Mouse (Mus musculus): ENCODE measurements at regions not wholly inside any gene's neighbourhood (a gene's known extent, or its start where the extent isn't known, plus 50 kb on each side); places are given as distances from the start of the nearest gene placed in this dataset.

DNA sequence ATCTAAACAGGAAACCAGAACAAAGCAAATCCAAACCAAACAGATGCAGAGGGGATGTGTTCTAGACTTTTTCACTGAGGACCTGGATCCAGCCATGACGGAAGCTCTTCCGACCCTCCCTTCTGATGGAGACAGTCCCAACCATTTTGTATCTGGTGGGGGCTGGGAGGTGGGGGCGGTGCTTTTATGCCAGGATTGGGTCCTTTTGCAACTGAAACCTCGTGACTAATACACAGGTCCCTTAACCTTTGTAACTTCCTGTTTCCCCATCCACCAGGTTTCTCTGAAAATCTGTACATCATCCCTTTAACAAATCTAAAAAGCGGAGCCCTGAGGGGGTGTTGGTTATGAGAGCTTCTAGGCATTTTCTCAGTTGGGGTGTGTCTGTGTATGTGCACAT, 130.9 kb downstream of the 2410131K14Rik start:
- no peak for ATAC-seq (replicated peaks; ENCODE audit: low FRiP score, low TSS enrichment, poor library complexity, severe bottlenecking)

DNA sequence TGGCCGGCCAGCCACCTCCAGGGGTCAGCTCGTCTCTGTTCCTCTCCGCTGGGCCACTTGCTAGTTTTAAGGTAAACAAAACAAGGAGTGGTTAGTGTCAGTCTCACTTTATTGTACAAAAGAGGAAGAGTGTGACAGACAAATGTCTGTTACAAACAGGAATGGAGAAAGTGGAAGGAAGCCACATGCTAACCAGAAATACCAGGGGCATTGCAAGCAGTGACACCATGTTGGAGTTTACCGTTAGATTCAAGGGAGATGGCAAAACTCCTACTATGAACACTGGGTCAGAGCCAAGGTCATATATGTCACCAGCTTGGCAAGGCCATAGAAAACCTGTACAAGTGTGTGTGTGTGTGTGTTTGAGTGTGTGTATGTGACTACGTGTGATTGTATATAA, 131.5 kb downstream of the 2410131K14Rik start:
- ATAC-seq (replicated peaks; ENCODE audit: low FRiP score, low TSS enrichment, poor library complexity, severe bottlenecking) = no peak

DNA sequence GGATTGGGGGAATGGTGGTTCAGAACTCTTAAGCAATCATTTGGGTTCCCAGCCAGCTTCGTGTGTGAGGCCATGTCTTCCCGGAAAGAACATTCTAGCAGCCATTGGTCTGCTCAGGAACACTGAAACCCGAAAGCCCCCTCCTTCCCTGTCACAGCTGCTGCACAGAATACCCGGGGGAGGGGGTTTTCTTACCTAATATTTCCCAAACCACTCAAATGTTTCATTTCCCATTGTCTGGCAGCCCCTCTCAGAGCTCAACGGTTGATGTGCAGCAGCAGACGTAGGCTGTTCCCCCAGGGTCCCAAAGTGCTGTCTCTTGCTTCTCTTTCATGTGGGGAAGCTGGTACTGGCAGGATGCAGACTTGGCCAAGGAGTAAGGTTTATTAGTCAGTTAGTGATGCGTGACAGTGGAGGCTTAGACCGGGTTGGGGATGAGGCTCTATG, 132.4 kb downstream of the 2410131K14Rik start:
- no peak for ATAC-seq (replicated peaks; ENCODE audit: low FRiP score, low TSS enrichment, poor library complexity, severe bottlenecking)

DNA sequence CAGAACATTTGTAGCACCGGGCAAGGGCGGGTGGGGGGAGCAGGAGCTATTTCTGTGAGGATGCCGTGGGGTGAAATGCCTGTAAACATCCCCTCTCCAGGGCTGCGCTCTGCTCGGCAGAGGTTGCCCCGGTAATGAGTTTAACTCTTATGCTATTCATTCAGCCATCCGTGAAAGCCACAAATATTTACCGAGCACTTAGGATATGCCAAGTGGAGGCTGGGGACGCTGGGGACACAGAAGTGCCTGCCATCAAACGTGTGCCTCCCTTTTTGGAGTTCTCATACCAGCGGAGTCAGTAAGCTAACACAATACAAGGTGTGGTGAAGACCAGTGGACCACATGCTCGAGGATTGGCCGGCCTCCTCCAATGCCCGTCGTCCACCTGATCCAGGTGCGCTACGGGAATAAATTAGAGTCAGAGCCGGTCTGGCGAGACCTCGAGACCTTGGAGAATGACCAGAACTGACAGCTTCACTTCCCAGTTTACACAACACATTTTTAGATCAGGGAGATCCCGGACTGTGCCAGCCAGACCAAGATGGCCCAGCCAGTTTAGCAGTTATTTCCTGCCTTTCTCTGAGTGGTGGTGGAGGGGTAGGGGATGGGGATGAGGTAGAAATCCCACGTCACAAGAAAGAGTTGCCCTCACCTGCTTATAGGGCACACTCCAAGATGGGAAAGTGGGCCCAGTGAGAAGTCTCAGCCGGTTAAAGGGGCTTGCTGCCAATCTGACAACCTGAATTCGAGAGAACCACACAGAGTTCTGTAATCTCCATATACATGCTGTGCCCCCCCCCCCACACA, 134.4 kb downstream of the 2410131K14Rik start:
- ATAC-seq (replicated peaks; ENCODE audit: low FRiP score, low TSS enrichment, poor library complexity, severe bottlenecking) = no peak

DNA sequence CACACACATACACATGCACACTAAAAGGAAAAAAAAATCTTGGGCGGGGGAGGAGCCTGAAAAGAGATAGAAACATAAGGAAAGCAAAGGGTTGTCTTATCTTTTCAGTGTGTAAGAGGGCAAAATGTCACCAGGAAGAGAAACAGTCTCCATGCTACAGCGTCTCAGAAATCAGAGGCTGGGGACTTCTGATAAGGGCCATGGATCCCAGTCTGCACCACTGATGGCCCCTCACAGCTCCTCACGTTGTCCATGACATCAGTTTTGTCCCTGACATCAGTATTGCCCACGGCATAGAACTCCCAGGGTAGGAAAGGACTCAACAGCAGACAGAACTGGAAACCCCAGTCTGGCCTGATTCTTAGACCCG, 135.0 kb downstream of the 2410131K14Rik start:
- ATAC-seq (replicated peaks; ENCODE audit: low FRiP score, low TSS enrichment, poor library complexity, severe bottlenecking) = peak; percentile 49

DNA sequence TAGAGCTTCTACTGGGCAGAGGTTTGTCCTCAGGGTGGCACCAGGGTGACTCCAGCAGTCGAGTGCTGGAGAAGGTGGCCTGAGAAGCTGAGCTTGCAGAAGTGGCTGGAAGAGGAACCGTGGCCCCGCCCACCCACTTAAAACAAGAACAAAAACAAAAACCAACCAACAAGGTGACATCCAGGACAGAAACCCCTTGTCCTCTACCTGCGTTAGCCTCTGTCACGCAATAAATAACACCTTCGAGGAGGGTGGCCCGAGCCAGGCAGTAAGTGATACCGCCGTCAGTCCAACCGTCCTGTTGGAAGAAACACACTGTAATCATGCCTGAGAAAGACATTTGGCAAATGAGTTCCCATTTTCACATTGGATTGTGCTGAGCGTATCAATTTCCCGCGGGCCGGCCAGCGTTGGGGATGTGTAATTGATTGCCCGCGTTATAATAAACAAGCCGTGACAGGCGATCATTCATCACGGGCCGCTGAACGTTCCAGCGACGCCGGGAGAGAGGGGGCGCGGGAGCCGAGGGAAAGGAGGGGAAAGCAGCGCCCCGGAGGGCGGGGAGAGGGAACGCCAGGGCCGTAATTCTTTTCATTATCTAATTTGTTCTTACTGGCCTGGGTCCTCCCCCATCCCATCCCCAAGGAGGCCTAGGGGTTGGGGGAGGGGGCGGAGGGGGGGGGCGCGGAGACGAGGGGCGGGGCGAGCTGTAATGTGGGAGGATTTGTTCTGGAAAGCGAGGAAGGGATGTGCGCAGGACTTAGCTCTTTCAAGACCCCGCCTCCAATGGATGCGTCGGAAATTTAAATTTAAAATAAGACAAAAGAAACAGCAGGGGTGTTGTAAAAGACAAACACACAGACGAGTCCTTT, 135.6 kb downstream of the 2410131K14Rik start:
- ATAC-seq (replicated peaks; ENCODE audit: low FRiP score, low TSS enrichment, poor library complexity, severe bottlenecking) = peak; percentile 54

DNA sequence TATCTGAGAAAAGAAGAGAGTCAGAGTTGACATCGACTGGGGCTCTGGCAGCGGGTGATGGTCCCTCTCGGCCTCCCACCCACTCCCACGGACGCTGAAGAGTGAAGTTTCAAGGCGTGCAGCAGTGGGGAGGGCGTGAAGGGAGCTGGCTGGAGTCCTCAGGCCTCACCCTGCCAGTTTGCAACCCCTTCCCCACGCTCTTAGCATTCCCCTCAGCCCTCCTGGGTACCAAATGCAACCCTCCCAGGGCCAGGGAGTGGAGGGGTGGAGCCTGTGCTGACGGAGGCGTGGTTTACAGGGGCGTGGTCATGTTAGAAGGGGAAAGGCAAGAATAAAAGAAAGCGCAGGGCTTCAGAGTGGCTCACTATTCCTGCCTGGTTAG, 136.3 kb downstream of the 2410131K14Rik start:
- ATAC-seq (replicated peaks; ENCODE audit: low FRiP score, low TSS enrichment, poor library complexity, severe bottlenecking) = peak; percentile 76

DNA sequence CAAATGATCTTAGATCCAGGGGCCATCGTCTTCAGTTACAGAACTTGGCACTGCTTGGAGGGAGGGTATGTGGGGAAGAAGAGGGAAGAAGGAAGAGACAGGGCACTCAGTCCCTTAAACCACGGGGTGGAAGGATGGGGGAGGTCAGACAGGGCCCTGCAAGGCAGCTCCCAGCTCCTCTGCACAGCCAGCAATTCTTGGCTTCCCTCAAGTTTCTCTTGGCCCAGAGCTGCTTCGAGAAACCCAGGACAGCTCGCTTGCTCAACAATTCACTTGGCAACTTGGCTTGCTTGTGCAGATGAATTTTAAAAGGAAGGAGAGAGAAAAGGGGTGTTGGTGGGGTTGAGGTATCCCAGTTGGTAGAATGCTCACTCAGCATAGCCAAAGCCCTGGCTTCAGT, 141.1 kb downstream of the 2410131K14Rik start:
- no peak for ATAC-seq (replicated peaks; ENCODE audit: low FRiP score, low TSS enrichment, poor library complexity, severe bottlenecking)

DNA sequence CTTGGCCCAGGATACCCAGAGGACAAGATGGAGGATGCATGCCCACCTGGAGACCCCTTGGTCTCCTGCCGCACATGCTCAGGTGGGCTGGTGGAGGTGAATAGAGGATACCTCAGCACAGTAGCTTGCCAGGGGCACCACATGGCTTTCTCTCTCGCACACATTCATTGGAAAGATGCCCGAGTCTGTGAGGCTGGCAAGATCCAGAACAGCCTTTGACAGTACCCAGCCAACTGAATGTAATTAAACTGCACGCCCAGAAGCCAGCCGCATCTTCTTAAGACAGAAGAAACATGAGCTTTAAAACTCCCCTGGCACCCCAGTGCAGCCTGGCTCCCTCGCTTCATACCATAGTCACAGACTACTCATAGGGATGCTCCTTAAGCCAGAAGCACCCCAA, 143.4 kb downstream of the 2410131K14Rik start:
- no peak for ATAC-seq (replicated peaks; ENCODE audit: low FRiP score, low TSS enrichment, poor library complexity, severe bottlenecking)

DNA sequence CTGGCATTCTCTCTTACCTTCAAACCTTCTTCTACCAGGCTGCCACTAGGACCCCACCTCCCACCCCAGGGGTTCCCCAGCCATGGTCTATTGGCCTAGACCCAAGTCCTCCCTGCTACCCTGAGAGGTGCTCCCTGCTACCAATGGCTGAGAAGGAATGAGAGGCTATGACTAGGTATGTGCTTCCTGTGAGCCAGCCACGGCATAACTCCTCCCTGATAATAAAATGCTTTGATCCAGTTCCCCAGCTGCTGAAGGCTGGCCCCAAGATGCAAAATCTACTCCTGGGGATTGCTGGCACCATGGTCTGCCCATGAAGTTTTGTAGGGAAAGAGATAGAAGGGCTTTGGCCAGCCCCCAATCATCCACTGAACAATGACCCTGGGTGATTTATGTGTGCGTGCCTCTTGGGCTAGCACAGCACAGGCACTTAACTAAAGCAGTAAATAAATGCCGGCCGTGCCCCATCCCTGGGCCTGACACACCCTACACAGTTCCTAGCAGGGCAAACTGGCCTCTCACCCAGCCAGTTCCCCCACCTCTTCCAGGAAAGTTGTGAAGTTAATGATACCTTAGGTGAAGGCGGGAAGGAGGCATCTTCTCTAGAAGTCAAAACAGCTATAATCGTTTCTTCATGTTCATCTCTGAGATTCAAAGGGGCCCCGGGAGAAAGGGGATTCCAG, 145.8 kb downstream of the 2410131K14Rik start:
- no peak for ATAC-seq (replicated peaks; ENCODE audit: low FRiP score, low TSS enrichment, poor library complexity, severe bottlenecking)

DNA sequence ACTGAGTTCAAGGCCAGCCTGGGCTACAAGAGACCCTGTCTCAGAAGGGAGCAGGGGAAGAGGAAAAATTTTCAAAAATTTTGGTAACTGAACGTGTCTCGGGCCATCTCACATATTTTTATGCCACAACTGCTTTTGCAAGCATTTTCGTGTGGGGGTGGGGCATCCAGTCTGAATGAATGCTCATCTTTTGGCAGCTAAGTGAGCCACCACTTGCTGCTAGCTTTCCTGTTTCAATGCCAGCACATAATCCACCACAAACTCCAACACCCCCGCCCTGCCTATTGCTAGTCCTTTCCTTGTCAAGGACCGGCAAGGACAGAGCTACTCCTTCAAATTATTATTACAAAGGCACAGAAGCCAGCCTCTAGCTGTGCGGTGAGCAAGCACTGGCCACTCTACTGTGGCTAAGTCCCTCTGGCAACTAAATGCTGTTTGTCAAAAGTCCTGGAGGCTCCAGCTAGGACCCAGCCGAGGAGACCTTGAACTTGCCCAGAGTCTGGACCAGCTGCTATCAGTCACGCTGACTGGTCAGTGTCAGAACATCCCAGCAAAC, 148.0 kb downstream of the 2410131K14Rik start:
- ATAC-seq (replicated peaks; ENCODE audit: low FRiP score, low TSS enrichment, poor library complexity, severe bottlenecking) = no peak

DNA sequence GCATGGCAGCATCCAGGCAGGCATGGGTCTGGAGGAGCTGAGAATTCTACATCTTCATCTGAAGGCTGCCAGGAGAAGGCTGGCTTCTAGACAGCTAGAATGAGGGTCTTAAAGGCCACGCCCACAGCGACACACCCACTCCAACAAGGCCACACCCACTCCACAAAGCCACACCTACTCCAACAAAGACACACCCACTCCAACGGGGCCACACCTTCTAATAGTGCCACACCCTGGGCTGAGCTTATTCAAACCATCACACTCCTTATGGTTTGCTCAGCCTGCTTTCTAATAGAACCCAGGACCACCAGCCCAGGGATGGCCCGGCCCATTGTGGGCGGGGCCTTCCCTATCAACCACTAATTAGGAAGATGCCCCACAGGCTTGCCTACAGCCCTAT, 149.0 kb downstream of the 2410131K14Rik start:
- ATAC-seq (replicated peaks; ENCODE audit: low FRiP score, low TSS enrichment, poor library complexity, severe bottlenecking) = no peak

DNA sequence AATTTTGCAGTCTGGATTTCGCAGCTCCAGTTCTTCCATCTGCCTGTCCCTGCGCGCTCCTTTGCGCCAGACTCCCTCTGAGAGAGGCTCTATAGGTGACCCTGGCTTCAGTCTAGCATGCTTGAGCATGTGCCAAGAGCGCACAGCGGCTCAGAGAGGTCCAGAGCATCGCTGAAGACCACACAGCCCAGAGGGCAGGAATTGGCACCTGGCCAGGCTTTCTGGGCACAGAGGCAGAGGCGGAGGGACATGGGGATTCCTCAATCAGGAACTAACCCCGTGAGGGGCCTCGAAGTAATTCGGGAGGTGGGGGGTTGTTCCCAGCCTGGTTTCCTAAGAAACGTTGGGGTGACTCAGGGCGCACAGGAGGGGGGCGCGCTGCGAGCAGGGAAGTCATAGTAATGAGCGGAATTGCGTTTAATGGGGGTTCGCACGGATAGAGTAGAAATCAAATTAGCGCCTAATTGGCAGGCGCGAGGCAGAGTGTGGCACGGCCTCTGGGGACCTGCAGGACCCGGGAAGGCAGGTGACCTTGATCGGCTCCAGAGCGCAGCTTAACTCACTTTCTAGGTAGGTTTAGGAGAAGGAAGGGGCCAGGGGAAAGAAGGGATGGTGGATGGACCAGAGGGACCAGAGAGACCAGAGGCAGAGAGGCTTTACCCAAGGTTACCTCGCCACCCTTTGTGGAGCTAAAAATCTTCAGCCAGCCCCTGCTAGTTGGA, 151.1 kb downstream of the 2410131K14Rik start:
- 0 out of 2 replicates have a peak, but pooled peaks have one; percentile 21 for ATAC-seq (replicated peaks; ENCODE audit: low FRiP score, low TSS enrichment, poor library complexity, severe bottlenecking)

DNA sequence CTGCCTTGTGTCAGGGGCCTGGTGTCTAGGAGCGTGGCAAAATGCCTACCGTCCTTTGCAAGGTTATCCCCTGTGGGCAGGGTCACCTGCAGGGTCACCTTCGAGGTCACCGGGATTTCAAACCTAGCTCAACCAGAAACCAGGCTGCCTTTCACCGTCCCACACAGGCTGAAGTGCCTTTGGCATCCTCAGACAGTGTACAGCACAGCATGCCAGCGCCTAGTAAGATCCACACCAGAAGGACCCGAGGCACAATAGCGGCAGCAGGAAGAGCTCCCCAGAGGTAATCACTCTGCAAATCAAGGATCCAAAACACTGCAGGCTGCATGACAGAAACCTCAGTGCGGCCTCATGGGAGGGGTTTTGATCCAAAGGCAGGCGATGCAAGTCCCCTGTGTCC, 155.9 kb downstream of the 2410131K14Rik start:
- ATAC-seq (replicated peaks; ENCODE audit: low FRiP score, low TSS enrichment, poor library complexity, severe bottlenecking) = no peak

DNA sequence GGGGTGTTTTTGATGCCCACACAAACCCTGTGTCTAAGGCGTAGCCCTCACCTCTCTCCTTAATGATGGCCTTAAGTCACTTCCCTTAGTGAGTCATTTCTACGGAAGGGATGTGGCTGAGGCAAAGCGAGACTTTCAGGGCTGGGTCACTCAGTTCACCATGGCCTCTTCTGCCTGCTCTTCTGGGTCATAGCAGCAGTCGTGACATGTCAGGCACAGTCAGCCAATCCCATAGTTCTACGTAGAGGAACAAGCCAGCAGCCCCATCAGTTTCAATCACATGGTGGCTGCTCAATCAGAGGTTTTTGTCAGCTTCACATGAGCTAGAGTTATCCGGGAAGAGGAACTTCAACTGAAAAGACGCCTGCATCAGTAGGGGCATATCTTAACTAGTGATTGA, 156.1 kb upstream of the Med13l start:
- ATAC-seq (replicated peaks; ENCODE audit: low FRiP score, low TSS enrichment, poor library complexity, severe bottlenecking) = no peak

DNA sequence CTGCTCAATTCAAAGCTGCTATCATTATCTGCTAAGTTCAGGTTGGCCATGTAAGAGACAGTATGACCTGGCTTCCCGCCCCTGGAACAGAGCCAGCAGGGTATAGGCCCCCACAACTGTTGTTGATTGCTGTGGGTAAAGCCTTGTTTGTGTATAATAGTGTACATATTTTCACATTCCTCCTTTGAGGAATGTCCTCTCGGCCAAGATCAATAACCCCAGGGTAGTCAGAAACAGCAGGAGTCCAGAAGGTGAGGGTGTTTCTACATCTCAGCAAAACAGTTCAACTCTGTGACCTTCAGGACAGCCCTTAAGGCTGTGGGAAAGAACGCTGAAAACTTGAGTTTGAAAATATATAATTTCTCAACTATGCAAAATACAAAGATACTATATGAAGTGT, 155.1 kb upstream of the Med13l start:
- no peak for ATAC-seq (replicated peaks; ENCODE audit: low FRiP score, low TSS enrichment, poor library complexity, severe bottlenecking)

DNA sequence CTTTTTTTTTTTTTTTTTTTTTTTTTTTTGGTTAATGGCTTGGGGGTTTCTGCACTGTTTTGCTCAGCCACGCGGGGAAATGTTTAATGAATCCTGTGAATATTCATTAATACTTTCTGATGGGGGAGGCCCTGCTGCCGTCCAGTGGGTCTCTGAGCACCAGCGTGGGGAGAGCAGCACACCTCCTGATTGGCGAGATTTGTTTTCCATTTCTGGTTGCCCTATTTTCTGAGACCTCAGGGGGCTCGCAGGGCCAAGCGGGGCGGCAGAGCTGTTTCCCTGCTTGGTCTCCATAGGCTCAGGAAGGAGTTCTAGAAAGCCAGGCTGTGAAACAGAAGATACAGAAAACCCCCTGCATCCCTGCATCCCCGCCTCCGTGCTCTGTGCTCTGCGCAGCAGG, 153.0 kb upstream of the Med13l start:
- no peak for ATAC-seq (replicated peaks; ENCODE audit: low FRiP score, low TSS enrichment, poor library complexity, severe bottlenecking)

DNA sequence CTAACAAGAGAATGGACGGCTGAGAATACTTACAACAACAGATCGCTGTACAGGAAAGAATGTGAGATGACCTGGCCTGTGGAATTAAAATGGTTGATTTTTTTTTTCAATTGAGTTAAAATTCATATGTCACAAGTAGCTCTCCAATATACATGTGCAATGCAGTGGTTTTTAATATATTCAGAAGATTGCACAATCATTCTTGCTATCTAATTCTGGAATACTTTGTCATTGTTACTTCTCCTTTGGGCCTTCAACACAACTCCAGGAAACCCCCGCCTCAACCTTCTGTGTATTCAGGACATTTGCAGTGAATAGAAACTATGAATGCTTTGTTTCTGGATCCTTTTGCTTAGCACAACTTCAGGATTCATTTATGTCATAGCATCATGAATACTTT, 152.5 kb upstream of the Med13l start:
- ATAC-seq (replicated peaks; ENCODE audit: low FRiP score, low TSS enrichment, poor library complexity, severe bottlenecking) = no peak

DNA sequence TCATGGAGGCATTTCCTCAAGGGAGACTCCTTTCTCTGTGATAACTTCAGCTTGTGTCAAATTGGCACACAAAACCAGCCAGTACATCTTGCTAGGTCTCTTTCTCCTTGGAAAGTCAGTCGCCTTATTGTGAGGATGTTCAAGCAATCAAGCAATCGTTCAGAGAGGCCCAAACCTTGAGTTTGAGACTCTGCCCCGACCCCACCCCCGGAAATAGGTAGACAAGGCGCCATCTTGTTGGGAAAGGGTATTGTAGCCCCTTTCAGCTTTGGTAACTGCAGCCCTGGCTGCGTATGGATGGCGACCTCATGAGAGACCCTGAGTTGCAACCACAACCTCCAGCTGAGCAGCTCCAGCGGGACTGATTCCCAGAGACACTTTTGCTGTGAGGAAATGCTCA, 151.7 kb upstream of the Med13l start:
- ATAC-seq (replicated peaks; ENCODE audit: low FRiP score, low TSS enrichment, poor library complexity, severe bottlenecking) = no peak

Data from megakaryocyte-erythroid progenitor cell, adult 5-6 weeks (primary cell).